Mouse (Mus musculus) C2C12 (cell line): ENCODE results near the gene Bcl2l10.

Experiments used
- CTCF ChIP-seq: IDR thresholded peaks from one replicate; pipeline ENCODE4 v1.5.1; 2011; ENCODE audit not compliant: control insufficient read depth, insufficient read depth, insufficient read length
- FOSL1 ChIP-seq: IDR thresholded peaks from one replicate; pipeline ENCODE4 v1.8.0; 2011; ENCODE audit warnings: mild to moderate bottlenecking, low read length; ENCODE audit not compliant: poor library complexity, insufficient read depth, severe bottlenecking
- MAX ChIP-seq: IDR thresholded peaks from one replicate; pipeline ENCODE4 v1.6.1; 2011; ENCODE audit warnings: mild to moderate bottlenecking, control low read depth
- MYOG ChIP-seq: IDR thresholded peaks from one replicate; pipeline ENCODE4 v1.6.1; 2011; ENCODE audit not compliant: control insufficient read depth, insufficient read length; ENCODE audit errors: extremely low read depth
- USF1 ChIP-seq: IDR thresholded peaks from one replicate; pipeline ENCODE4 v1.6.1; 2011; ENCODE audit warnings: low read depth, mild to moderate bottlenecking, control low read depth, moderate library complexity

- no peak for TF ChIP-seq CTCF
- no peak for TF ChIP-seq MYOG
- no peak for TF ChIP-seq FOSL1
- TF ChIP-seq USF1: no peak
- no peak for TF ChIP-seq MAX
Measured at GRCm38 (mm10) chr9:75334440-75334839, 13.1 kb upstream of the Bcl2l10 start.
